Mouse (Mus musculus) limb, embryonic 13.5 days (tissue): ENCODE results near the gene Prl7a1. TPM values are rescaled to one million over a fixed set of nuclear protein-coding genes. Genes with fewer than 3 reads are reported as not detected.

Experiments
- ATAC-seq: fragments of 200-750 bp; cut with Nextera tagmentation; 2 replicates; pipeline ENCODE4 v1.8.0; 2017; ENCODE audit warnings: low read depth, moderate number of reproducible peaks, moderate TSS enrichment; ENCODE audit not compliant: low FRiP score
- H3K27ac ChIP-seq: fragments of 300-500 bp; sonication (generic); 2 replicates; pipeline ENCODE4 v1.5.1; 2015; ENCODE audit warnings: inconsistent platforms, mild to moderate bottlenecking, moderate library complexity
- H3K27me3 ChIP-seq: fragments of 300-500 bp; sonication (generic); 2 replicates; pipeline ENCODE4 v1.6.1; 2015; ENCODE audit warnings: mild to moderate bottlenecking, inconsistent platforms
- H3K36me3 ChIP-seq: fragments of 300-500 bp; sonication (generic); 2 replicates; pipeline ENCODE4 v1.6.1; 2015; ENCODE audit warnings: inconsistent platforms, mild to moderate bottlenecking, moderate library complexity
- H3K4me1 ChIP-seq: fragments of 300-500 bp; sonication (generic); 2 replicates; pipeline ENCODE4 v1.6.1; 2015; ENCODE audit warnings: inconsistent platforms
- H3K4me2 ChIP-seq: fragments of 300-500 bp; sonication (generic); replicated peaks from 2 replicates; pipeline ENCODE4 v1.6.1; 2015; ENCODE audit warnings: inconsistent platforms, mild to moderate bottlenecking, moderate library complexity
- H3K4me3 ChIP-seq: fragments of 300-500 bp; sonication (generic); 2 replicates; pipeline ENCODE4 v1.5.1; 2015; ENCODE audit warnings: moderate library complexity, mild to moderate bottlenecking, inconsistent platforms
- H3K9ac ChIP-seq: fragments of 300-500 bp; sonication (generic); 2 replicates; pipeline ENCODE4 v1.6.1; 2015; ENCODE audit warnings: mild to moderate bottlenecking, inconsistent platforms
- H3K9me3 ChIP-seq: fragments of 300-500 bp; sonication (generic); 2 replicates; pipeline ENCODE4 v1.6.1; 2016; ENCODE audit warnings: inconsistent platforms
- WGBS: fragments of 180-500 bp; shearing (Covaris S2); methylation state at CpG from one replicate; pipeline ENCODE4 v1.1.7; 2015; 5-methylcytosine and 5-hydroxymethylcytosine counted together
- polyA plus RNA-seq: library from polyadenylated mRNA; unstranded; fragments of >200 nt; fragmentation: Nextera tagmentation; extraction: Ambion mirVana; gene quantifications from 2 replicates; pipeline ENCODE4 v1.2.1, GENCODE M21; 2015

Gene Prl7a1
- polyA plus RNA-seq: not detected in 2 replicates

DNA sequence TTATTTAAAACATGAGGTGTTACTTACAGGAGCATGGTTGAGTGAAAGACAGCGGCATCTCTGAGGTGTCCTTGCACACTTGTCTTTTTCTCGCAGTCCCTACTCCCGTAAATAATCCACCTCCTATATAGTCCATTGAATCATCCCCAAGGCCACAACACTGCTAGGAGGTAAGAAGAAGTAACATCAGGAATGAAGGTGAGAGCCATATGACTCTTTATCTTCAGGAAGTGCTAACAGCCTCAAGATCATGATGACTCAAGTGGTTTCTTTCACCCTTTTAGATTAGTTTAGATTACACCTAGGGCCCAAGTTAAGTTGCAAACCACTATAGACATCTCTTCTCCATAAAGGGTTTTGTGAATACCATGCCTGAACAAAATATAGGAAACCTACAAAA, at the start of gene Prl7a1:
Gene Prl7a1, minus strand, starts transcription at position 101 of the 400 bp plus-strand sequence.
- Histone ChIP-seq H3K4me3 (no peak within 1 kb of the TSS), H3K4me2 (no peak within 1 kb of the TSS), H3K9me3 (no peaks in the 10 kb centered on the region), H3K36me3 (no peaks in the 10 kb centered on the region), H3K9ac (no peak within 1 kb of the TSS), H3K27ac (no peak within 1 kb of the TSS), H3K27me3 (no peaks in the 10 kb centered on the region), H3K4me1 (no peaks in the 10 kb centered on the region)
- 95% methylated on average over 3 of the region's 3 CpGs for WGBS
- no peak for ATAC-seq

DNA sequence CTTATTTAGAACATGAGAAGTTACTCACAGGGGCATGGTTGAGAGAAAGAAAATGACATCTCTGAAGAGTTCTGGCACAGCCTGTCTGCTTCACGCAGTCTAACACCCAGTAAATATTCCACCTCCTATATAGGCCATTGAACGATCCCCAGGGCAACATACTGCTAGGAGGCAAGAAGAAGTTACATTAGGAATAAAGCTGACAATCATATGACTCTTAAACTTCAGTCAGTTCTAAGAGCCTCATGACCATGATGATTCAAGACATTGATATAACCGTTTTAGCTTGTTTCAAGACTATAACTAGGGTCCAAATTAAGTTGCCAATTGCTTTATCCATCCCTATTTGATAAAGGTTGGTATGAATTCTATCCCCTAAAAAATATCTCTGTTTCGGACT, 25.6 kb upstream of the Prl7a1 start, which contains the start of gene Prl7a2:
Gene Prl7a2, minus strand, starts transcription at position 101 of the 400 bp plus-strand sequence.
- H3K36me3 ChIP-seq: no peaks in the 10 kb centered on the region
- no peak within 1 kb of the TSS for H3K4me3 ChIP-seq
- no peak within 1 kb of the TSS for H3K27ac ChIP-seq
- H3K4me2 ChIP-seq: no peak within 1 kb of the TSS
- no peaks in the 10 kb centered on the region for H3K27me3 ChIP-seq
- H3K9me3 ChIP-seq: no peaks in the 10 kb centered on the region
- no peaks in the 10 kb centered on the region for H3K4me1 ChIP-seq
- no peak for ATAC-seq
- 76% methylated on average over 4 of the region's 4 CpGs for WGBS
- no peak within 1 kb of the TSS for H3K9ac ChIP-seq

DNA sequence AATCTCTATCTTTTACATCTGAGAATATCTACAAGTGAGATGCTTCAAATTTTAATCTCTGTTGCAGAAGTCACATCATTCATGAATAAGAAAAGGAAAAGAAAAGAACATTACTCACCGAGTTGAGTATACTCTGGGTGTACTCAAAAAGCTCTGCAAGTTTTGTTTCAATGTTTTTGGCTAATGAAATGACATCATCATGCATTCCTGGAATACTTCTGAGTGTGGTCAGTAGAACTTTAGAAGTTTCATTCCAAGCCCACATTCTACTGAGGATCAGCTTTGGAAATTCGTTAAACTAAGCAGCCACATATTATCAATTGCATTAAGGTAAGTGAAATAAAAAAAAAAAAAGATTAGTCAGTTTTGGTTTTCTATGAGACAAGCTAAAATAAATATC, 18.5 kb upstream of the Prl7a1 start:
- H3K4me3 ChIP-seq: no peak overlapping the region
- H3K4me1 ChIP-seq: no peaks in the 10 kb centered on the region
- 81% methylated on average over 2 of the region's 2 CpGs for WGBS
- H3K4me2 ChIP-seq: no peak overlapping the region
- H3K36me3 ChIP-seq: no peaks in the 10 kb centered on the region
- no peak for ATAC-seq
- no peak overlapping the region for H3K27ac ChIP-seq
- no peaks in the 10 kb centered on the region for H3K9me3 ChIP-seq
- H3K27me3 ChIP-seq: no peaks in the 10 kb centered on the region
- no peak overlapping the region for H3K9ac ChIP-seq

DNA sequence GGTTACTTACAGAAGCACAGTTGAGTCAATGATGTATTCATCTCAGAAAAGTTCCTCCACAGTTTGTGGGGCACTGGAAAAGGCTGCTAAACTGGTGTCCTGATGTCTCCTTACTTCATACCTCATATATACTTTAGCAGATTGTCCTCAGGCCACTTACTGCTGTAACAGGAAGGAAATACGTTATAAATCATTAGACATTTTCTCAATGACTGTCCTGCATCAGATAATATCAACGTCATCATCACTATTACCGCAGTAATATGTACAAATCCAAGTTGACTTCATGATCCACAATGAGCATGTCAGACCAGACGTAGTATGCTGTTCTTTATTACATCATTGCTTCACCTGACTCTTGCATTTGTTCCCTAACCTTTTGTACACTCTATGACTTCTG, 31.8 kb downstream of the Prl7a1 start, which contains the start of gene Prl7b1:
Gene Prl7b1, minus strand, starts transcription at position 101 of the 400 bp plus-strand sequence.
- no peaks in the 10 kb centered on the region for H3K9me3 ChIP-seq
- H3K4me3 ChIP-seq: no peak within 1 kb of the TSS
- no peak within 1 kb of the TSS for H3K27ac ChIP-seq
- no peak within 1 kb of the TSS for H3K9ac ChIP-seq
- 72% methylated on average over 4 of the region's 4 CpGs for WGBS
- no peaks in the 10 kb centered on the region for H3K36me3 ChIP-seq
- H3K4me2 ChIP-seq: no peak within 1 kb of the TSS
- ATAC-seq: no peak
- no peaks in the 10 kb centered on the region for H3K4me1 ChIP-seq
- no peaks in the 10 kb centered on the region for H3K27me3 ChIP-seq

Other genes starting within 250 kb of the Prl7a1 start
- not detected in 2 replicates for gene Prl8a6, start 203.8 kb downstream of the Prl7a1 start, polyA plus RNA-seq
- not detected in 2 replicates for gene Prl8a8, start 129.3 kb downstream of the Prl7a1 start, polyA plus RNA-seq
- gene Prl8a9, start 77.9 kb downstream of the Prl7a1 start, polyA plus RNA-seq: not detected in 2 replicates
- gene Prl8a1, start 60.3 kb downstream of the Prl7a1 start, polyA plus RNA-seq: not detected in 2 replicates
- gene Prl7b1, start 31.9 kb downstream of the Prl7a1 start, polyA plus RNA-seq: not detected in 2 replicates
- gene Prl7a2, start 25.5 kb upstream of the Prl7a1 start, polyA plus RNA-seq: not detected in 2 replicates
- gene Prl7d1, start 74.2 kb upstream of the Prl7a1 start, polyA plus RNA-seq: not detected in 2 replicates
- not detected in 2 replicates for gene Prl7c1, start 138.3 kb upstream of the Prl7a1 start, polyA plus RNA-seq
- gene Prl2a1, start 159.2 kb upstream of the Prl7a1 start, polyA plus RNA-seq: not detected in 2 replicates
- gene Prl2c1, start 206.8 kb upstream of the Prl7a1 start, polyA plus RNA-seq: not detected in 2 replicates